Mouse (Mus musculus): ENCODE measurements at regions not wholly inside any gene's neighbourhood (a gene's known extent, or its start where the extent isn't known, plus 50 kb on each side); places are given as distances from the start of the nearest gene placed in this dataset.

DNA sequence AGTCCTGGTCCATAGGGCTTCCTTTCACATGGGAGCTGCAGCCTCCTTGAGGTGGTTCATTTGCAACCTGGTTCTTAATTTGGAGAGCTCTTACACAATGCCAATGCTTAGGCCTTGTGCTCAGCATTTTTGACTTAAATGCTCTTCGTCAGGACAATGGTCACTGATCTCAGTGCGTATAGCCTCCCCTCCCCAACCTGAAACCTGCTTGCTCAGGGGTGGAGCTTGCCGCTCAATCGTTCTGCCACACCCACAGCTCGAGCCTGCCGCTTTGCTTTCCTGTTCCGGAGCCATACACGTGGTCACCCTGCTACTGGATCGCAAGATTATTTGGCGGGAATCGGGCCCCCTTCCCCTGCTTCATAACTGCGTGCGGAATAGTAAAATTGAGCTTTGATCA lies 365.9 kb downstream of the 1810013L24Rik start:
- Histone ChIP-seq H3K4me2 (ENCODE audit: low read depth, low read length) (no peak overlapping the region), H3K9me3 (ENCODE audit: control insufficient read depth, low read length) (no peaks in the 10 kb centered on the region), H3K27me3 (replicated peaks; ENCODE audit: control insufficient read depth, insufficient read depth, low read length) (no peaks in the 10 kb centered on the region), H3K27ac (ENCODE audit: low read length) (no peak overlapping the region), H3K4me1 (ENCODE audit: control insufficient read depth, insufficient read depth, low read length) (no peaks in the 10 kb centered on the region), H3K4me3 (ENCODE audit: low read length) (no peak overlapping the region), H3K36me3 (ENCODE audit: control insufficient read depth, insufficient read depth, low read length) (no peaks in the 10 kb centered on the region), H3K9ac (ENCODE audit: low read depth, low read length) (no peak overlapping the region)
- ATAC-seq, result no peak
- WGBS, result 29% methylated on average over 13 of the region's 13 CpGs

DNA sequence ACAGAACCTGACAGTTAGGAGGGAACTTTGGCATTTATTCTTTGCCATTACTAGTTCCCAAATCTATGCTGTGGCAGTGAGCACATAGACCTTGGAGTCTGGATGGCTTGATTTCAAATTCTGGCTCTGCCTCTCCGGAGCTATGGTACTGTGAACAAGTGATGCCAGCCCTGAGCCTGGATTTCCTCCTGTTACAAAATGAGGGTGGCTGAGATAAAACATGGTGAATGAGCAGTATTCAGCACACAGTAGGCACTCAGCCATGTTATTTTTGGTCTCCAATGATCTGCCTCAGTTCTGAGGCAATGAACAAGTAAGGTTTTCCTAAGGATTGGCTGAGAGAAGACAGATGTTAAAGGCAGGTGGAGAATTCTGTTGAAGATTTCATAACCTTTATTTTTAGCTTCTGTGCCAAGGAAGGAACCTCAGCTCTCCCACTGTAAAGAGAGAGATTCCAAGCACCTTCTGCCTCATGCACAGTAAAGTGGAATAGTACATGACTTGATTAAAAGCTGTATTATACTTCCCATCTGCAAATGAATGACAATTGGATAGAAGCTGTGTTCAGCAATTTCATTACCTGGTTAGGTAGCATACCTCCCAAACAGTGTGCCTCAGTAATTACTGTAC lies 369.1 kb downstream of the 1810013L24Rik start:
- Histone ChIP-seq H3K9ac (ENCODE audit: low read depth, low read length) (no peak overlapping the region), H3K4me2 (ENCODE audit: low read depth, low read length) (no peak overlapping the region), H3K27me3 (replicated peaks; ENCODE audit: control insufficient read depth, insufficient read depth, low read length) (no peaks in the 10 kb centered on the region), H3K9me3 (ENCODE audit: control insufficient read depth, low read length) (no peaks in the 10 kb centered on the region), H3K27ac (ENCODE audit: low read length) (no peak overlapping the region), H3K4me3 (ENCODE audit: low read length) (no peak overlapping the region), H3K4me1 (ENCODE audit: control insufficient read depth, insufficient read depth, low read length) (no peaks in the 10 kb centered on the region), H3K36me3 (ENCODE audit: control insufficient read depth, insufficient read depth, low read length) (no peaks in the 10 kb centered on the region)
- ATAC-seq, result no peak
- WGBS, result 79% methylated on average over 1 of the region's 1 CpGs

DNA sequence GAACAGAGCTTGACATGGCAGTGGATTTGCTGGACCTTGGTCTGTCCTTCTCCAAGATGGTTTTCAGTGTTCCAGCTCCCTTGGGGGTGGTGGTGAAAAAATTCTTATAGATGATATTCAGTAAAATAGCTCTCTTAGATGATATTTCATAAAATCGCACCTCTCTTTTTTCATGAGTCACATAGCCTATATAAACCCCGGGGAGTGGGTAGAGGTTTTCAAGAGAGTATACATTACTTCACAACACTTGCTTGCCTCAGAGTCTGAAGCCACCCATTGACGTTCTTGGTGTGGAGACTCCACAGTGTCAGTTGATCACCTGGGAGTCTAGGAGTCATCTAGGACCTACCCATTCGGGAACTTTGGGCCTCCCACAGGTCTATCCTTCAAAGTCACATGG lies 378.7 kb downstream of the 1810013L24Rik start:
- WGBS, result 91% methylated on average over 4 of the region's 4 CpGs
- no peak overlapping the region for H3K9ac ChIP-seq (ENCODE audit: low read depth, low read length)

DNA sequence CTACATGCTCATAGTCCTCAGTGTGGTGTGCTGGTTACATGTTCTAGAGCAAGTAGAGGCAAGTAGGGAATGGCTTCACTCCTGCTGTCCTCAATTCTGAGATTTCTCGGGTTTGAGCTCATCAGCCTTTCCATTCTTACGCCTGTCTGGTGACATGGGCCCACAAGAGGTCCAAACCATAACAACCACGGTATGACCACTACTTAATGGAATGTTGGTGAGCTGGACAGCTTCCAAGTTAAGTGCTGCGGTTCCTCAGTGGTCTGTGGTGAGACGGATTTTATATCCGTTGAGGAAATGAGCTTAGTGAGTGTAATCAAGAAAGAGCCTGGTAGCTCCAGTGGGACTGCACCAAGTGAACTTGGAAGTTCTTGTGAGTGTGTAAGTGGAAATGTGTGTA lies 381.6 kb downstream of the 1810013L24Rik start:
- no peaks in the 10 kb centered on the region for H3K4me1 ChIP-seq (ENCODE audit: control insufficient read depth, insufficient read depth, low read length)
- 56% methylated on average over 6 of the region's 6 CpGs for WGBS
- no peak overlapping the region for H3K4me2 ChIP-seq (ENCODE audit: low read depth, low read length)
- H3K27ac ChIP-seq (ENCODE audit: low read length), result no peak overlapping the region
- no peaks in the 10 kb centered on the region for H3K9me3 ChIP-seq (ENCODE audit: control insufficient read depth, low read length)
- H3K4me3 ChIP-seq (ENCODE audit: low read length), result no peak overlapping the region
- ATAC-seq, result no peak
- H3K36me3 ChIP-seq (ENCODE audit: control insufficient read depth, insufficient read depth, low read length), result no peaks in the 10 kb centered on the region
- no peaks in the 10 kb centered on the region for H3K27me3 ChIP-seq (replicated peaks; ENCODE audit: control insufficient read depth, insufficient read depth, low read length)
- no peak overlapping the region for H3K9ac ChIP-seq (ENCODE audit: low read depth, low read length)

More for the DNA sequence above, 378.7 kb downstream of the 1810013L24Rik start:
- H3K4me2 ChIP-seq (ENCODE audit: low read depth, low read length), result no peak overlapping the region
- no peaks in the 10 kb centered on the region for H3K36me3 ChIP-seq (ENCODE audit: control insufficient read depth, insufficient read depth, low read length)
- H3K9me3 ChIP-seq (ENCODE audit: control insufficient read depth, low read length), result no peaks in the 10 kb centered on the region
- no peak overlapping the region for H3K27ac ChIP-seq (ENCODE audit: low read length)
- no peaks in the 10 kb centered on the region for H3K4me1 ChIP-seq (ENCODE audit: control insufficient read depth, insufficient read depth, low read length)
- no peaks in the 10 kb centered on the region for H3K27me3 ChIP-seq (replicated peaks; ENCODE audit: control insufficient read depth, insufficient read depth, low read length)
- no peak for ATAC-seq
- H3K4me3 ChIP-seq (ENCODE audit: low read length), result no peak overlapping the region

DNA sequence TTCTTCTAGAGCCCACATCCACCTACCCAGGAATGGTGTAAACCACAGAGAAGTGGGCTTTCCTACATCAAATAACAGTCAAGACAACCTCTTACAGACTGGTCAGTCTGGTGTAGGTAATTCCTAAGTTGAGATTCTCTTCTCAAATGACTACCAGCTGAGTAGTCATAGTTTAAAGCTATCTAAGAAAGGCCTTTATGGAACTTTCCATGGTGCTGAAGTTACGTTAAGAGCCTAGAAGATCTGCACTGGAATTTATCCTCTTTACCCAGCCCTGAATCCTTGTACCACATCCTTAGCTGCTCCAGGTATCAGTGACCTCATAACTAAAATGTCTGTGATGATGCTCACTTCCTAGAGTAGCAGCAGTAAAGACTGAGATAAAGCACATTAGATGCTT lies 385.2 kb downstream of the 1810013L24Rik start:
- no peak overlapping the region for H3K4me3 ChIP-seq (ENCODE audit: low read length)
- H3K36me3 ChIP-seq (ENCODE audit: control insufficient read depth, insufficient read depth, low read length), result no peaks in the 10 kb centered on the region
- no peak overlapping the region for H3K27ac ChIP-seq (ENCODE audit: low read length)
- H3K27me3 ChIP-seq (replicated peaks; ENCODE audit: control insufficient read depth, insufficient read depth, low read length), result no peaks in the 10 kb centered on the region
- H3K9me3 ChIP-seq (ENCODE audit: control insufficient read depth, low read length), result no peaks in the 10 kb centered on the region
- no peak overlapping the region for H3K4me2 ChIP-seq (ENCODE audit: low read depth, low read length)
- H3K4me1 ChIP-seq (ENCODE audit: control insufficient read depth, insufficient read depth, low read length), result no peaks in the 10 kb centered on the region
- 31% methylated on average over 1 of the region's 1 CpGs for WGBS
- no peak overlapping the region for H3K9ac ChIP-seq (ENCODE audit: low read depth, low read length)
- ATAC-seq, result no peak

DNA sequence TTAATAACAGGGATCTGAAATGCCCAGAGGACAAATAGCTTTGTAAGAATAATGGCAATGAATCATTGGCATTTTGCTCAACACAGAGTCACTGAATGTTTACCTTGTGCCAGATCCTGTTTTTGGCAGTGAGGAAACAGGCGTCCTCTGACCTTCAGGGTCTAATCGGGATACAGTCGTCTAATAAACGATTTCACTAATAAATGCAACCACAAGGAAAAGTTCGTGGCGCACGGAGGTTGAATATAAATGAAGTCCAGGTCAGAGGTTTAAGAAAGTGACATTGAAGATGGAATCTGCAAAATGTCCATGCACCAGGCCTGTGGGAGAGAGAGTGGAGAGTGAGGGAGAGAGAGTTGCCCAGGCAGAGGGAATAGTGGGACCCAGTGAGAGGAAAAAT lies 387.5 kb downstream of the 1810013L24Rik start:
- Histone ChIP-seq H3K4me1 (ENCODE audit: control insufficient read depth, insufficient read depth, low read length) (no peaks in the 10 kb centered on the region), H3K9me3 (ENCODE audit: control insufficient read depth, low read length) (no peaks in the 10 kb centered on the region), H3K27ac (ENCODE audit: low read length) (no peak overlapping the region), H3K9ac (ENCODE audit: low read depth, low read length) (no peak overlapping the region), H3K36me3 (ENCODE audit: control insufficient read depth, insufficient read depth, low read length) (no peaks in the 10 kb centered on the region), H3K4me3 (ENCODE audit: low read length) (no peak overlapping the region), H3K4me2 (ENCODE audit: low read depth, low read length) (no peak overlapping the region), H3K27me3 (replicated peaks; ENCODE audit: control insufficient read depth, insufficient read depth, low read length) (no peaks in the 10 kb centered on the region)
- ATAC-seq, result no peak
- WGBS, result 67% methylated on average over 7 of the region's 7 CpGs

DNA sequence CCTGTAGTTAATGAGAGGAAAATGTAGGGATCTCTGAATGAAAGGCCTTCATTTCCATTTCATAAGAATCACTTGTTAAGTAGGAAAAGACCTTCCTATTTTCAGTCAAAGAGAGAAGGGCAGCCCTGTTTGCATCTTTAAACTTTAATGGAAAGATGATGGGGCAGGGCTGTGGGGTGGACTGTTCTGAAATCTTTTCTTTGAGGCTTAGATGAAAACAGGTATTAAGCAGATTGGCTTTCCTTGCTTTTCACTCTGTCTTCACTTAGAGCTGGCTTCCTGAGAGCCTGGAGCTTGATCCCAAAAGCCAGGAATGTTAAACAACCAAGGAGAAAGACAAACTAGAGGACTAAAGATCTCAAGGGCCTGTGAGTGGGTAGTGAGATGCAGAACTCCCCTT lies 400.3 kb downstream of the 1810013L24Rik start:
- no peaks in the 10 kb centered on the region for H3K27me3 ChIP-seq (replicated peaks; ENCODE audit: control insufficient read depth, insufficient read depth, low read length)
- H3K27ac ChIP-seq (ENCODE audit: low read length), result no peak overlapping the region
- no peak overlapping the region for H3K4me2 ChIP-seq (ENCODE audit: low read depth, low read length)
- H3K4me1 ChIP-seq (ENCODE audit: control insufficient read depth, insufficient read depth, low read length), result no peaks in the 10 kb centered on the region
- H3K36me3 ChIP-seq (ENCODE audit: control insufficient read depth, insufficient read depth, low read length), result no peaks in the 10 kb centered on the region
- no peaks in the 10 kb centered on the region for H3K9me3 ChIP-seq (ENCODE audit: control insufficient read depth, low read length)
- H3K9ac ChIP-seq (ENCODE audit: low read depth, low read length), result no peak overlapping the region
- no peak for ATAC-seq
- no peak overlapping the region for H3K4me3 ChIP-seq (ENCODE audit: low read length)

DNA sequence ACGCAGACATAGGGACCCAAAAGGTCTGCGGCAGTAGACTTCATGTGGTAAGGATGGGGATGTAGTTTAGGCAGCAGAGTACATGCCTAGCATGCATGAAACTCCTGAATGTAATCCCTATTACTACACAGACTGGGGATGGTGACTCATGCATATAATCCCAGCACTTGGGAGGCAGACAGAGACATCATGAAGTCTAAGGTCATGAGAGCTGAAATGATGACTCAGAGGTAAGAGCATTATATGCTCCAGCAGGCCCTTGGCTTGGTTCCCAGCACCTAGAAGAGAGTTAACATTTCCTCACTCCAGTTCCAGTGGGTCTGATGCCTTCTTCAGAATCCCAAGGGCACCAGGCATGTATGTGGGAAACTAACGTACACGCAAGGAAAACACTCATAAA lies 412.2 kb downstream of the 1810013L24Rik start:
- no peak overlapping the region for H3K4me2 ChIP-seq (ENCODE audit: low read depth, low read length)
- H3K27ac ChIP-seq (ENCODE audit: low read length), result no peak overlapping the region
- ATAC-seq, result no peak
- H3K36me3 ChIP-seq (ENCODE audit: control insufficient read depth, insufficient read depth, low read length), result no peaks in the 10 kb centered on the region
- H3K9me3 ChIP-seq (ENCODE audit: control insufficient read depth, low read length), result no peaks in the 10 kb centered on the region
- H3K27me3 ChIP-seq (replicated peaks; ENCODE audit: control insufficient read depth, insufficient read depth, low read length), result no peaks in the 10 kb centered on the region
- 91% methylated on average over 4 of the region's 4 CpGs for WGBS
- H3K9ac ChIP-seq (ENCODE audit: low read depth, low read length), result no peak overlapping the region
- H3K4me1 ChIP-seq (ENCODE audit: control insufficient read depth, insufficient read depth, low read length), result no peaks in the 10 kb centered on the region
- H3K4me3 ChIP-seq (ENCODE audit: low read length), result no peak overlapping the region

DNA sequence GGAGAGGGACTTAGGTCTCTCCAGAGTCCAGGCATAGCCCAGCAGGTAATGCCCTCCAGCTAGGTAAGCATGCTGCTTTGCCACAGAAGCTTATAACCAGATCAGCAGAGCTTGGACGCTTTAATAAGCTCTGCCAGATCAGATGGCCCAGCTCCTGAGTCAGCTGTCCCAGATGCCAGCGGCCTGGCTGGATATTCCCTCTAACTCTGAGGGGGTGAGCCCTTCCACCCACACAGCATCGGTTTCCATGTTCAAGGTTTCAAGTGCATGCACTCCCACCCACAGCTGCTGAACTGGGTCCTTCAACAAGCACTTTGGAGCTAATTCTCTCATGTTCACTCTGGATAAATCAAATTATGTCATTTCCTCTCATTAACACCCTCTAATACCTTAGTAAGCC lies 417.3 kb downstream of the 1810013L24Rik start:
- Histone ChIP-seq H3K4me2 (ENCODE audit: low read depth, low read length) (no peak overlapping the region), H3K9ac (ENCODE audit: low read depth, low read length) (no peak overlapping the region), H3K4me1 (ENCODE audit: control insufficient read depth, insufficient read depth, low read length) (no peaks in the 10 kb centered on the region), H3K27me3 (replicated peaks; ENCODE audit: control insufficient read depth, insufficient read depth, low read length) (no peaks in the 10 kb centered on the region), H3K9me3 (ENCODE audit: control insufficient read depth, low read length) (no peaks in the 10 kb centered on the region), H3K4me3 (ENCODE audit: low read length) (no peak overlapping the region), H3K27ac (ENCODE audit: low read length) (no peak overlapping the region), H3K36me3 (ENCODE audit: control insufficient read depth, insufficient read depth, low read length) (no peaks in the 10 kb centered on the region)
- WGBS, result 72% methylated on average over 3 of the region's 3 CpGs
- ATAC-seq, result no peak

DNA sequence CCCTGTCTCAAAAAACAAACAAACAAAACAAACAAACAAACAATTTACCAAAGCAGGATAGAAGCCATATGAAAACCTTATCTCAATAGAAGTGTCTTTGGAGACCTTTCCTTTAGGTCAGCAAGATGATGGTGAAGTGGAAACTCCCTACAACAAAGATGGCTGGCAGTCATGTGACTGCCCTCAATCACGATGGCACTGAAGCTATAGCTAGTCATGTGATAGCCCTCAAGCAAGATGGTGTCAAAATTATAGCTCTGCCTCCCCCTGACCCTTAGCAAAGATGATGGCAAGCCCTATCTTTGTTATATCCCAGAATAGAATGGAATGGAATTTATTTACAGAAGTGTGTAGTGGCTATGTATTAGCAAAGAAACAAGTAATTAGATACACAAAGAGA lies 423.2 kb downstream of the 1810013L24Rik start:
- H3K27ac ChIP-seq (ENCODE audit: low read length), result no peak overlapping the region
- ATAC-seq, result no peak
- no peaks in the 10 kb centered on the region for H3K27me3 ChIP-seq (replicated peaks; ENCODE audit: control insufficient read depth, insufficient read depth, low read length)
- no peak overlapping the region for H3K4me3 ChIP-seq (ENCODE audit: low read length)
- no peaks in the 10 kb centered on the region for H3K4me1 ChIP-seq (ENCODE audit: control insufficient read depth, insufficient read depth, low read length)
- no peaks in the 10 kb centered on the region for H3K9me3 ChIP-seq (ENCODE audit: control insufficient read depth, low read length)
- H3K36me3 ChIP-seq (ENCODE audit: control insufficient read depth, insufficient read depth, low read length), result no peaks in the 10 kb centered on the region
- H3K4me2 ChIP-seq (ENCODE audit: low read depth, low read length), result no peak overlapping the region
- H3K9ac ChIP-seq (ENCODE audit: low read depth, low read length), result no peak overlapping the region
- WGBS, result 71% methylated on average over 1 of the region's 1 CpGs
